Mouse (Mus musculus) midbrain, embryonic 16.5 days (tissue): ENCODE results near the gene Map6. TPM values are rescaled to one million over a fixed set of nuclear protein-coding genes. Genes with fewer than 3 reads are reported as not detected.

Experiments used
- ATAC-seq: fragments of 200-750 bp; cut with Nextera tagmentation; 2 replicates; pipeline ENCODE4 v1.8.0; 2017; ENCODE audit warnings: moderate TSS enrichment
- H3K27ac ChIP-seq: fragments of 300-500 bp; sonication (generic); 2 replicates; pipeline ENCODE4 v1.5.1; 2014; ENCODE audit warnings: mild to moderate bottlenecking, low read length, mixed read lengths
- H3K27me3 ChIP-seq: fragments of 300-500 bp; sonication (generic); 2 replicates; pipeline ENCODE4 v1.6.1; 2014; ENCODE audit warnings: low read depth, low read length, mixed read lengths; ENCODE audit not compliant: control insufficient read depth, insufficient read depth
- H3K36me3 ChIP-seq: fragments of 300-500 bp; sonication (generic); 2 replicates; pipeline ENCODE4 v1.6.1; 2014; ENCODE audit warnings: mild to moderate bottlenecking, low read length, moderate library complexity, mixed read lengths; ENCODE audit not compliant: control insufficient read depth, insufficient read depth
- H3K4me1 ChIP-seq: fragments of 300-500 bp; sonication (generic); 2 replicates; pipeline ENCODE4 v1.6.1; 2014; ENCODE audit warnings: mild to moderate bottlenecking, low read length, mixed read lengths; ENCODE audit not compliant: control insufficient read depth, insufficient read depth
- H3K4me2 ChIP-seq: fragments of 300-500 bp; sonication (generic); 2 replicates; pipeline ENCODE4 v1.6.1; 2014; ENCODE audit warnings: mild to moderate bottlenecking, low read length, mixed read lengths
- H3K4me3 ChIP-seq: fragments of 300-500 bp; sonication (generic); 2 replicates; pipeline ENCODE4 v1.5.1; 2014; ENCODE audit warnings: low read depth, mild to moderate bottlenecking, low read length, moderate library complexity, mixed read lengths
- H3K9ac ChIP-seq: fragments of 300-500 bp; sonication (generic); 2 replicates; pipeline ENCODE4 v1.6.1; 2014; ENCODE audit warnings: low read depth, low read length, mixed read lengths
- H3K9me3 ChIP-seq: fragments of 300-500 bp; sonication (generic); replicated peaks from 2 replicates; pipeline ENCODE4 v1.6.1; 2014; ENCODE audit warnings: mild to moderate bottlenecking, low read length, mixed read lengths; ENCODE audit not compliant: control insufficient read depth, poor library complexity, severe bottlenecking
- WGBS: fragments of 180-500 bp; shearing (Covaris S2); extraction: QIAGEN DNeasy Blood & Tissue Kit; methylation state at CpG from one replicate; pipeline ENCODE4 v1.1.7; 2014; 5-methylcytosine and 5-hydroxymethylcytosine counted together
- polyA plus RNA-seq: library from polyadenylated mRNA; unstranded; fragments of >200 nt; fragmentation: Nextera tagmentation; extraction: Ambion mirVana; gene quantifications from 2 replicates; pipeline ENCODE4 v1.2.1, GENCODE M21; 2015

Map6 gene
- polyA plus RNA-seq, 1 experiment from 2014 or later = 140 TPM

GRCm38 (mm10) chr7:99232571-99232970 is 34.7 kb upstream of the Map6 start:
- ATAC-seq = no peak
- no peak overlapping the region for H3K27ac ChIP-seq
- H3K9ac ChIP-seq = no peak overlapping the region
- no peaks in the 10 kb centered on the region for H3K36me3 ChIP-seq
- WGBS = 68% methylated on average over 6 of the region's 6 CpGs
- H3K4me3 ChIP-seq = no peak overlapping the region
- H3K9me3 ChIP-seq = no peaks in the 10 kb centered on the region
- no peak overlapping the region for H3K4me2 ChIP-seq
- H3K4me1 ChIP-seq = no peaks in the 10 kb centered on the region
- H3K27me3 ChIP-seq = no peaks in the 10 kb centered on the region

DNA sequence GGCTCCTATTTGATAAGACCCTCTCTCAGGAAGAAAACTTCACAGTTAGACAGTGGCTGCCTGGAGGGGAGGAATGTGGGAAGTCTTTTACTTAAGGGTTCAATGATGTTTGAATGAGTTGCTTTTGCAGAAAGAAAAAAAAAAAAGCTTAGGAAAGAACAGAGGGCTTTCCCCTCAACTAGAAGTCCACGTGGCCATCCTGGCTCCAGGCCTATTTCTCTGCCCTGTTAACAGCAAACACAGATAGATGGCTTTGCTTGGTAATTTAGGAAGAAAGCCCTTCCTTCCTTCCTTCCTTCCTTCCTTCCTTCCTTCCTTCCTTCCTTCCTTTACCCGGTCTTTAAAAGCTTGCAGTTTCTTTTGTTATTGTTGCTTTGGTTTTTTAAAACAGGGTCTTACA is 32.3 kb upstream of the Map6 start:
- Histone ChIP-seq H3K4me1 (peaks cover 2% of the 10 kb centered on the region; the same call in 1 of the 2 replicates), H3K27me3 (peaks cover 7% of the 10 kb centered on the region; the same call in 1 of the 2 replicates), H3K4me3 (no peak overlapping the region), H3K9me3 (no peaks in the 10 kb centered on the region), H3K9ac (no peak overlapping the region), H3K36me3 (no peaks in the 10 kb centered on the region), H3K4me2 (no peak overlapping the region), H3K27ac (no peak overlapping the region)
- WGBS = 34% methylated on average over 2 of the region's 2 CpGs
- ATAC-seq = no peak

DNA sequence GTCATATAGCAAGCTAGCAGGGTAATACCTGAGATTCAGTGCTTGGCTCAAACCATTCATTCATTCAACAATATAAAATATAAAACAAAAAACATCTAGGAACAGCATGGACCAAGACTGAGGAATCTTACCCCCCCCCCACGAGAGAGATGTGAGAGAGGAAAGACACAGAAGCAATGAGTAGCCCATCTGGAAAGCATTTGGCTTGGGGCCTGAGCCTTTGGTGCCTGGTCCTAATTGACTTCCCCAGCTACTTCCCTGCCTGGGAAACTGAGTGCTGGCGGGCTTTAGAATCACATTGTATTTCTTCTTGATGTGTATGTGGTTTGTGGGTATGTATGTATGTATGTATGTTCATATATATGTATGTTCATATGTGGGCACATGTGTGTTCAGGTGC is 31.6 kb upstream of the Map6 start:
- no peak overlapping the region for H3K4me3 ChIP-seq
- no peak overlapping the region for H3K9ac ChIP-seq
- no peak overlapping the region for H3K4me2 ChIP-seq
- no peaks in the 10 kb centered on the region for H3K9me3 ChIP-seq
- no peaks in the 10 kb centered on the region for H3K36me3 ChIP-seq
- H3K27me3 ChIP-seq = peaks cover 7% of the 10 kb centered on the region; the same call in 1 of the 2 replicates
- no peak overlapping the region for H3K27ac ChIP-seq
- 82% methylated on average over 2 of the region's 2 CpGs for WGBS
- peaks cover 2% of the 10 kb centered on the region; the same call in 1 of the 2 replicates for H3K4me1 ChIP-seq
- ATAC-seq = no peak

GRCm38 (mm10) chr7:99236888-99237660 is 30.2 kb upstream of the Map6 start:
- Histone ChIP-seq H3K4me2 (no peak overlapping the region), H3K9ac (no peak overlapping the region), H3K36me3 (no peaks in the 10 kb centered on the region), H3K9me3 (no peaks in the 10 kb centered on the region), H3K4me1 (peaks cover 2% of the 10 kb centered on the region; the same call in 1 of the 2 replicates), H3K27me3 (peaks cover 7% of the 10 kb centered on the region; the same call in 1 of the 2 replicates), H3K4me3 (no peak overlapping the region), H3K27ac (no peak overlapping the region)
- no peak for ATAC-seq
- WGBS = 15% methylated on average over 8 of the region's 8 CpGs

DNA sequence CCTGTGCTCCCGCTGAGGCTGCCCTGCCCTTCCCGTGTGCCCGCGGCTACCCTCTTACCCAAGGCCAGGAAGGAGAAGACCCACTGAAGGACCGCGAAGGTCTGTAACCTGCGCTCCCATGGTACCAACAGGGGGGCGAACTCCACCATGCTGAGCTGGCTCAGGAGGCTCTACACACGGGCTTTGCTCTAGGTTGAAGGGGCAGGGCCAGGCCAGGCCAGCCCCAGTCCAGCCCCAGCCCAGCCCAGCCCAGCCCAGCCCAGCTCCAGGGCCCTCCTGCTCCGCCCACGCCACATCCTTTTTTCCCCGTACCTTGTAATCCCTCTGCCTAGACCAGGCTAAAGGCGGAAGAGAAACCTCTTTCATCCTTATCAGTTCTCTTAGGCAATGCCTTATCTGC is 28.8 kb upstream of the Map6 start, which contains the start of gene Mogat2:
Mogat2 (minus strand) TSS at position 203 of the 400 bp plus-strand sequence.
- ATAC-seq = no peak
- peak within 1 kb of the TSS; percentile 25; the same call in 1 of the 2 replicates for H3K4me2 ChIP-seq
- no peak within 1 kb of the TSS for H3K27ac ChIP-seq

DNA sequence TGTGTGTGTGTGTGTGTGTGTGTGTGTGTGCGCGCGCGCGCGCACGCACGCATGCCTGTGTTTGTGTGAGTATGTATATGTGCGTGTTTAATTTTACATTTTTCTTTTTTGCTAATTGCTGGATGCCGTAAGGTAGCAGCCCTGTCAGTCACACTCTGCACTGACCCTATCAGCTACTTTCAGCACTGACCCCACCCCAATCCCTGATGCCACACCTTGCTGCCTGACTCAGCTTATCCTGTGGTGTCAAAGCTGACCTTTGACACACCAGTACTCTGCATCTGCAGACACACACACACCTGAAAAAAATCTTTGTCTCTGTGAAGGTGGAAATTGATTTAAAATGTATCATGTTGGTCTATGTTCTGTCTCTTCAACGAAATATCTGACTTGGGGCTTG is 25.1 kb upstream of the Map6 start:
- Histone ChIP-seq H3K27me3 (peaks cover 7% of the 10 kb centered on the region; the same call in 1 of the 2 replicates), H3K4me2 (no peak overlapping the region), H3K36me3 (no peaks in the 10 kb centered on the region), H3K27ac (no peak overlapping the region), H3K9ac (no peak overlapping the region), H3K4me3 (no peak overlapping the region), H3K9me3 (no peaks in the 10 kb centered on the region), H3K4me1 (peaks cover 2% of the 10 kb centered on the region; the same call in 1 of the 2 replicates)
- WGBS = 96% methylated on average over 11 of the region's 11 CpGs
- no peak for ATAC-seq

More for the DNA sequence above, 28.8 kb upstream of the Map6 start, which contains the start of gene Mogat2:
- Histone ChIP-seq H3K27me3 (peaks cover 7% of the 10 kb centered on the region; the same call in 1 of the 2 replicates), H3K36me3 (no peaks in the 10 kb centered on the region), H3K9me3 (no peaks in the 10 kb centered on the region), H3K4me1 (peaks cover 2% of the 10 kb centered on the region; the same call in 1 of the 2 replicates), H3K9ac (0 out of 2 replicates have a peak within 1 kb of the TSS, but pooled peaks have one; percentile 8), H3K4me3 (no peak within 1 kb of the TSS)
- 20% methylated on average over 12 of the region's 13 CpGs for WGBS

DNA sequence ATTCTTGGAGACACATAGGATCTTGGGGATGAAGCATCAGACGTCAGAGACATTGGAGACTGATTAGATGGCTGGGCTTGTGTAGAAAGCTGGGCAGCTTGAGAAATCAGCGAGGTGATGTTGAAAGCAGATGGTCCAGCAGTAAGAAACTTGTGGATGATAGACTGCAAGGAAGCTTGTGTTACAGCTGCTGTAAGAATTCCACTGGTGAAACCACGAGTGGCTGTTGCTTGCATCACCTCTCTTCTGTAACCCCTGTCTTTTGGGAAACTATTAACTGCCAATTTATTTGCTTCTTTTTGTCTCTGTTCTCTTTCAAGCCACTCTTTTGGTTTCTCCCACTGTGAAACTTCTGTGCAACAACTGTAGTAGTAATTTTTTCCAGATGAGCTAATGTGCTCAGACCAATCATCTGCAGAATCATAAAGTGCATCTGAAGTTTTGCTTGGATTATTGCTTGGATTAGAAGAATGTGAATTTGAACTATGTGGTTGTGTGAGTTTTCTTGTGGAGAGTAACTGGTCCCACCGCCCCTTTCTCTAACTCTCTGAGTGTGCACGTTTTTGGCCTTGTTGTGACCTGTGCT is 19.0 kb upstream of the Map6 start:
- no peak overlapping the region for H3K4me2 ChIP-seq
- peaks cover 3% of the 10 kb centered on the region; the same call in 1 of the 2 replicates for H3K4me1 ChIP-seq
- H3K4me3 ChIP-seq = no peak overlapping the region
- no peak for ATAC-seq
- WGBS = 41% methylated on average over 5 of the region's 5 CpGs
- no peaks in the 10 kb centered on the region; the same call in 1 of the 2 replicates for H3K27me3 ChIP-seq
- no peaks in the 10 kb centered on the region for H3K36me3 ChIP-seq
- H3K9me3 ChIP-seq = no peaks in the 10 kb centered on the region
- H3K9ac ChIP-seq = no peak overlapping the region
- no peak overlapping the region for H3K27ac ChIP-seq

- peak overlapping the region; percentile 66 for H3K4me2 ChIP-seq
- no peaks in the 10 kb centered on the region for H3K36me3 ChIP-seq
- H3K27ac ChIP-seq = no peak overlapping the region
- H3K4me1 ChIP-seq = peaks cover 3% of the 10 kb centered on the region; the same call in 1 of the 2 replicates
- H3K27me3 ChIP-seq = no peaks in the 10 kb centered on the region; the same call in 1 of the 2 replicates
- peak; percentile 62 for ATAC-seq
- peak overlapping the region; percentile 37 for H3K4me3 ChIP-seq
- WGBS = under 1% methylated on average over 36 of the region's 44 CpGs
- no peaks in the 10 kb centered on the region for H3K9me3 ChIP-seq
- H3K9ac ChIP-seq = peak overlapping the region; percentile 33; the same call in 1 of the 2 replicates
Measured at GRCm38 (mm10) chr7:99248906-99249581, 18.2 kb upstream of the Map6 start.
